ENCODE assay signal across 18 mouse cellular contexts in the genomic region with DNA sequence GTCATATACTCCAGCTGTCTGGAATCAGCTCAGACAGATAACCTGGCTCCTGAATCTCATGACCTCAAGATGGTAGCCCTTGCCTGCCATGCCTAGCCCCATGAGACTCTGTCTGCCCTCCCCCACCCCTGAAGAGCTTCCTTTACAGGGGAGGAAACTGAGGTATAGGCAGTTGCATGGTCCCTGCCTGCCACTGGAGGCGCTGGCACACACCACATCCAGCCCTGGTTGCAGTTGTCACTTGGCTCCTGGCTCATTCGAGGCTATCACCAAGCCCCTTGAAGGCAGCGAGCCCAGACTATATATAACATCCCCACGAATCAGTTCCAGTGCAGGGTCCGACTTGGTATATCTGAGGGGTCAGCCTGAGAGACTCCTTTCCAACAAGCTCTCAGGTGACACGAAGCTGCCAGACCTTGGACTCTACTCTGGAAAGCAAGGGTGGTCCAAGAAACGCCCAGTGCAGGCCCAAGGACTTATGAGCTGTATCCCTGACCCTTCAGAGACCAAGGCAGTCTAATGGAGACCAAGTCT. TPM values are rescaled to one million over a fixed set of nuclear protein-coding genes. Genes with fewer than 3 reads are reported as not detected.
A peak's percentile ranks its signal among the peaks of the same experiment; 100 is the strongest.
DNase-seq lines count a peak whose midpoint lies in the region; ATAC-seq and TF ChIP-seq lines count a peak whose summit lies in the region.
"Had no signal": no experiment of that assay in that cellular context is flagged by ENCODE, and none has a peak within 500 bp of the region (broad histone marks: within the 10 kb centered on the region; RNA-seq: fewer than 3 reads in every experiment).

No protein-coding gene starts in this region.

- ATAC-seq in kidney, postnatal 0 days (replicated peaks; ENCODE audit: low FRiP score, low read depth) = no peak
- no peak for ATAC-seq in midbrain, postnatal 0 days (ENCODE audit: low FRiP score)
- no peak for ATAC-seq in midbrain, embryonic 15.5 days (replicated peaks)
- no peak for ATAC-seq in stomach, postnatal 0 days (ENCODE audit: low FRiP score, low TSS enrichment)
- no peak for ATAC-seq in midbrain, embryonic 14.5 days (ENCODE audit: low FRiP score, low TSS enrichment)
- ATAC-seq: Patski had no signal

- no peak overlapping the region for H3K27ac ChIP-seq in kidney, postnatal 0 days
- H3K27ac ChIP-seq in midbrain, postnatal 0 days (ENCODE audit: low read depth, low read length) = no peak overlapping the region
- no peak overlapping the region for H3K27ac ChIP-seq in midbrain, embryonic 15.5 days
- H3K27ac ChIP-seq in stomach, postnatal 0 days (replicated peaks) = peak overlapping the region; percentile 35; the same call in 1 of the 2 replicates
- no peak overlapping the region for H3K27ac ChIP-seq in midbrain, embryonic 14.5 days (replicated peaks; ENCODE audit: low read depth, low read length)
- H3K27ac ChIP-seq: embryonic facial prominence, embryonic 15.5 days; forebrain, embryonic 12.5 days; limb, embryonic 15.5 days; macrophage; midbrain, embryonic 12.5 days had no signal

- no peak for DNase-seq in kidney, postnatal 0 days (ENCODE audit: low spot score)
- no peak for DNase-seq in kidney, adult 9 months
- no peak for DNase-seq in midbrain, postnatal 0 days (ENCODE audit: low spot score)
- DNase-seq in R1 (ENCODE audit: low read depth, low spot score) = peak; percentile 50
- no peak for DNase-seq in stomach, postnatal 0 days (ENCODE audit: low spot score)
- DNase-seq in midbrain, embryonic 14.5 days = no peak
- DNase-seq: cerebellum, adult 18-20 months; kidney, postnatal 10 days; layer of hippocampus, adult 9-11 months; spleen, adult 18-20 months had no signal

- no peaks in the 10 kb centered on the region for H3K36me3 ChIP-seq in kidney, postnatal 0 days (ENCODE audit: insufficient read depth, low read length)
- no peaks in the 10 kb centered on the region for H3K36me3 ChIP-seq in midbrain, postnatal 0 days (ENCODE audit: insufficient read depth, low read length)
- no peaks in the 10 kb centered on the region for H3K36me3 ChIP-seq in midbrain, embryonic 15.5 days (replicated peaks)
- no peaks in the 10 kb centered on the region for H3K36me3 ChIP-seq in stomach, postnatal 0 days (ENCODE audit: control insufficient read depth, insufficient read depth, low read length)
- no peaks in the 10 kb centered on the region for H3K36me3 ChIP-seq in midbrain, embryonic 14.5 days (ENCODE audit: control insufficient read depth, insufficient read depth, low read length)
- H3K36me3 ChIP-seq: embryonic facial prominence, embryonic 15.5 days; forebrain, embryonic 12.5 days; limb, embryonic 15.5 days; midbrain, embryonic 12.5 days had no signal

- no peaks in the 10 kb centered on the region for H3K4me1 ChIP-seq in kidney, postnatal 0 days (replicated peaks; ENCODE audit: insufficient read depth, low read length)
- H3K4me1 ChIP-seq in midbrain, postnatal 0 days (ENCODE audit: insufficient read depth, low read length) = no peaks in the 10 kb centered on the region
- H3K4me1 ChIP-seq in midbrain, embryonic 15.5 days = no peaks in the 10 kb centered on the region
- peaks cover 2% of the 10 kb centered on the region for H3K4me1 ChIP-seq in stomach, postnatal 0 days (replicated peaks; ENCODE audit: control insufficient read depth, insufficient read depth)
- no peaks in the 10 kb centered on the region for H3K4me1 ChIP-seq in midbrain, embryonic 14.5 days (ENCODE audit: control insufficient read depth, insufficient read depth, low read length)
- H3K4me1 ChIP-seq: forebrain, embryonic 12.5 days; midbrain, embryonic 12.5 days had no signal

- no peak overlapping the region for H3K4me3 ChIP-seq in kidney, postnatal 0 days (replicated peaks; ENCODE audit: low read depth, low read length)
- H3K4me3 ChIP-seq in midbrain, postnatal 0 days (ENCODE audit: low read depth, low read length) = no peak overlapping the region
- no peak overlapping the region for H3K4me3 ChIP-seq in midbrain, embryonic 15.5 days
- no peak overlapping the region for H3K4me3 ChIP-seq in stomach, postnatal 0 days (ENCODE audit: low read depth, low read length)
- no peak overlapping the region for H3K4me3 ChIP-seq in midbrain, embryonic 14.5 days (replicated peaks; ENCODE audit: low read depth, low read length)
- H3K4me3 ChIP-seq: embryonic facial prominence, embryonic 15.5 days; forebrain, embryonic 12.5 days; limb, embryonic 15.5 days; midbrain, embryonic 12.5 days had no signal

- no peaks in the 10 kb centered on the region for H3K27me3 ChIP-seq in kidney, postnatal 0 days (ENCODE audit: insufficient read depth, low read length)
- H3K27me3 ChIP-seq in midbrain, postnatal 0 days (ENCODE audit: insufficient read depth, low read length) = no peaks in the 10 kb centered on the region
- no peaks in the 10 kb centered on the region for H3K27me3 ChIP-seq in midbrain, embryonic 15.5 days (replicated peaks)
- H3K27me3 ChIP-seq in stomach, postnatal 0 days (ENCODE audit: control insufficient read depth, insufficient read depth, low read length) = no peaks in the 10 kb centered on the region
- H3K27me3 ChIP-seq in midbrain, embryonic 14.5 days (ENCODE audit: control insufficient read depth, insufficient read depth, low read length) = no peaks in the 10 kb centered on the region
- H3K27me3 ChIP-seq: embryonic facial prominence, embryonic 15.5 days; forebrain, embryonic 12.5 days; limb, embryonic 15.5 days; midbrain, embryonic 12.5 days; Patski had no signal

- H3K9ac ChIP-seq in kidney, postnatal 0 days (ENCODE audit: low read depth, low read length) = no peak overlapping the region
- H3K9ac ChIP-seq in midbrain, postnatal 0 days (replicated peaks; ENCODE audit: low read length, poor library complexity, severe bottlenecking) = no peak overlapping the region
- H3K9ac ChIP-seq in midbrain, embryonic 15.5 days = no peak overlapping the region
- H3K9ac ChIP-seq in stomach, postnatal 0 days (ENCODE audit: low read length) = no peak overlapping the region
- no peak overlapping the region for H3K9ac ChIP-seq in midbrain, embryonic 14.5 days (replicated peaks; ENCODE audit: low read length)
- H3K9ac ChIP-seq: embryonic facial prominence, embryonic 15.5 days; forebrain, embryonic 12.5 days; limb, embryonic 15.5 days; midbrain, embryonic 12.5 days had no signal

- peak; percentile 43 for TF ChIP-seq CTCF in kidney, postnatal 0 days (IDR thresholded peaks at IDR 0.05; ENCODE audit: low read depth)
- TF ChIP-seq CTCF in midbrain, postnatal 0 days (IDR thresholded peaks at IDR 0.05) = peak; percentile 46
- TF ChIP-seq CTCF in stomach, postnatal 0 days (IDR thresholded peaks at IDR 0.05; ENCODE audit: low read depth) = peak; percentile 58

- no peak overlapping the region for H3K4me2 ChIP-seq in kidney, postnatal 0 days (ENCODE audit: low read length)
- no peak overlapping the region for H3K4me2 ChIP-seq in midbrain, postnatal 0 days (ENCODE audit: low read depth, low read length, poor library complexity, severe bottlenecking)
- H3K4me2 ChIP-seq in midbrain, embryonic 15.5 days = no peak overlapping the region
- no peak overlapping the region for H3K4me2 ChIP-seq in stomach, postnatal 0 days (replicated peaks; ENCODE audit: low read depth)
- no peak overlapping the region for H3K4me2 ChIP-seq in midbrain, embryonic 14.5 days (ENCODE audit: low read length)
- H3K4me2 ChIP-seq: embryonic facial prominence, embryonic 15.5 days; forebrain, embryonic 12.5 days; limb, embryonic 15.5 days; midbrain, embryonic 12.5 days had no signal

- H3K9me3 ChIP-seq in kidney, postnatal 0 days (replicated peaks; ENCODE audit: low read length) = no peaks in the 10 kb centered on the region
- no peaks in the 10 kb centered on the region for H3K9me3 ChIP-seq in midbrain, postnatal 0 days (ENCODE audit: low read length)
- H3K9me3 ChIP-seq in midbrain, embryonic 15.5 days = no peaks in the 10 kb centered on the region
- no peaks in the 10 kb centered on the region for H3K9me3 ChIP-seq in stomach, postnatal 0 days (ENCODE audit: control insufficient read depth, low read length)
- H3K9me3 ChIP-seq in midbrain, embryonic 14.5 days (ENCODE audit: control insufficient read depth, low read length) = no peaks in the 10 kb centered on the region
- H3K9me3 ChIP-seq: embryonic facial prominence, embryonic 15.5 days; forebrain, embryonic 12.5 days; limb, embryonic 15.5 days; midbrain, embryonic 12.5 days had no signal

- WGBS in kidney, postnatal 0 days = 61% methylated on average over 7 of the region's 7 CpGs
- WGBS in midbrain, postnatal 0 days = 68% methylated on average over 7 of the region's 7 CpGs
- 69% methylated on average over 7 of the region's 7 CpGs for WGBS in midbrain, embryonic 15.5 days
- WGBS in stomach, postnatal 0 days = 56% methylated on average over 7 of the region's 7 CpGs
- WGBS in midbrain, embryonic 14.5 days = 67% methylated on average over 7 of the region's 7 CpGs

- TF ChIP-seq EP300 in stomach, postnatal 0 days (optimal IDR thresholded peaks at IDR 0.05) = no peak

RNA-seq across cellular contexts. Expression of a gene that starts 44.5 kb away (rescaled TPM):
- polyA plus RNA-seq in kidney, postnatal 0 days (2015; fragmentation: Nextera tagmentation; extraction: Ambion mirVana) = 15.0 and 15.5 TPM in 2 replicates
- total RNA-seq in midbrain, postnatal 0 days (2014; rRNA removed) = 27.5 and 29.5 TPM in 2 replicates
- polyA plus RNA-seq in midbrain, postnatal 0 days (2015; fragmentation: Nextera tagmentation; extraction: Ambion mirVana) = 13.5 and 15.6 TPM in 2 replicates
- polyA plus RNA-seq in midbrain, embryonic 15.5 days (2015; fragmentation: Nextera tagmentation; extraction: Ambion mirVana) = 14.6 and 16.0 TPM in 2 replicates
- 9.0 and 9.6 TPM in 2 replicates for polyA plus RNA-seq in stomach, postnatal 0 days (2015; fragmentation: Nextera tagmentation; extraction: Ambion mirVana)
- 15.3 and 19.0 TPM in 2 replicates for polyA plus RNA-seq in midbrain, embryonic 14.5 days (2014; fragmentation: Nextera tagmentation; extraction: Ambion mirVana)

RNA-seq across cellular contexts. Expression of a gene that starts 52.2 kb away (rescaled TPM):
- 22.4 and 24.6 TPM in 2 replicates for polyA plus RNA-seq in kidney, postnatal 0 days (2015; fragmentation: Nextera tagmentation; extraction: Ambion mirVana)
- 19.9 and 26.3 TPM in 2 replicates for total RNA-seq in midbrain, postnatal 0 days (2014; rRNA removed)
- 20.9 and 22.0 TPM in 2 replicates for polyA plus RNA-seq in midbrain, postnatal 0 days (2015; fragmentation: Nextera tagmentation; extraction: Ambion mirVana)
- 14.9 and 15.2 TPM in 2 replicates for polyA plus RNA-seq in midbrain, embryonic 15.5 days (2015; fragmentation: Nextera tagmentation; extraction: Ambion mirVana)
- polyA plus RNA-seq in stomach, postnatal 0 days (2015; fragmentation: Nextera tagmentation; extraction: Ambion mirVana) = 39.4 and 47.5 TPM in 2 replicates
- polyA plus RNA-seq in midbrain, embryonic 14.5 days (2014; fragmentation: Nextera tagmentation; extraction: Ambion mirVana) = 11.2 and 11.4 TPM in 2 replicates
- total RNA-seq: common myeloid progenitor, adult 5-6 weeks had no signal

RNA-seq across cellular contexts. Expression of a gene that starts 52.5 kb away (rescaled TPM):
- polyA plus RNA-seq in kidney, postnatal 0 days (2015; fragmentation: Nextera tagmentation; extraction: Ambion mirVana) = 4.2 and 5.4 TPM in 2 replicates
- 5.8 and 11.3 TPM in 2 replicates for total RNA-seq in midbrain, postnatal 0 days (2014; rRNA removed)
- polyA plus RNA-seq in midbrain, postnatal 0 days (2015; fragmentation: Nextera tagmentation; extraction: Ambion mirVana) = 3.4 and 4.9 TPM in 2 replicates
- 7.3 and 7.6 TPM in 2 replicates for polyA plus RNA-seq in midbrain, embryonic 15.5 days (2015; fragmentation: Nextera tagmentation; extraction: Ambion mirVana)
- polyA plus RNA-seq in stomach, postnatal 0 days (2015; fragmentation: Nextera tagmentation; extraction: Ambion mirVana) = 2.9 and 3.2 TPM in 2 replicates
- polyA plus RNA-seq in midbrain, embryonic 14.5 days (2014; fragmentation: Nextera tagmentation; extraction: Ambion mirVana) = 7.3 and 7.4 TPM in 2 replicates
